Mouse (Mus musculus): ENCODE data around the gene Tex9. TPM values are rescaled to one million over a fixed set of nuclear protein-coding genes. Genes with fewer than 3 reads are reported as not detected.

Gene Tex9
- total RNA-seq, 1 experiment: 24.9 TPM

- H3K36me3 ChIP-seq (ENCODE audit: control insufficient read depth, insufficient read depth, low read length, poor library complexity, severe bottlenecking): no peaks in the 10 kb centered on the region
- no peak overlapping the region for H3K9ac ChIP-seq (ENCODE audit: insufficient read depth, low read depth, low read length, poor library complexity, severe bottlenecking)
- peaks cover 0 to 5% of the 10 kb centered on the region in 2 experiments; a peak in 1 of 4 replicates for H3K4me1 ChIP-seq (ENCODE audit: control insufficient read depth in 2 of 2, insufficient read depth in 2 of 2, low read length in 2 of 2, poor library complexity in 1 of 2)
- DNase-seq (ENCODE audit: low read depth, low spot score): no peak
- no peaks in the 10 kb centered on the region for H3K9me3 ChIP-seq (ENCODE audit: control insufficient read depth, insufficient read depth, low read depth, low read length)
- in situ Hi-C loops (cut with MboI; ENCODE audit: low sequenced_read_pairs in 2 of 2, unreplicated experiment in 2 of 2): no loop called here
- no peak for TF ChIP-seq MAFK (IDR thresholded peaks at IDR 0.05; ENCODE audit: insufficient read depth, low read depth, low read length)
- no peak for TF ChIP-seq ZNF384 (IDR thresholded peaks at IDR 0.05; ENCODE audit: low read depth, low read length)
- TF ChIP-seq ZC3H11A (IDR thresholded peaks at IDR 0.05; ENCODE audit: borderline replicate concordance, low read depth, low read length): no peak
- no peak for TF ChIP-seq CHD2 (IDR thresholded peaks at IDR 0.05; ENCODE audit: low read depth, low read length)
- no peak for TF ChIP-seq HCFC1 (IDR thresholded peaks at IDR 0.05; ENCODE audit: borderline replicate concordance, insufficient read depth, low read length)
- no peak overlapping the region for H3K4me3 ChIP-seq (ENCODE audit: insufficient read depth in 1 of 2, low read depth in 1 of 2, low read length in 2 of 2, poor library complexity in 1 of 2, severe bottlenecking in 1 of 2)
- H3K27ac ChIP-seq (ENCODE audit: insufficient read depth, low read depth, low read length, poor library complexity, severe bottlenecking): no peak overlapping the region
Measured at GRCm38 (mm10) chr9:72422753-72423152, 69.3 kb downstream of the Tex9 start.

- in situ Hi-C loops (cut with MboI; ENCODE audit: low sequenced_read_pairs in 2 of 2, unreplicated experiment in 2 of 2): no loop called here
- no peak for TF ChIP-seq ZC3H11A (IDR thresholded peaks at IDR 0.05; ENCODE audit: borderline replicate concordance, low read depth, low read length)
Measured at GRCm38 (mm10) chr9:72422284-72422683, 69.7 kb downstream of the Tex9 start.

GRCm38 (mm10) chr9:72420490-72420889 is 71.5 kb downstream of the Tex9 start:
- no peak for DNase-seq (ENCODE audit: low read depth, low spot score)
- in situ Hi-C loops (cut with MboI; ENCODE audit: low sequenced_read_pairs in 2 of 2, unreplicated experiment in 2 of 2): no loop called here
- Histone ChIP-seq H3K4me1 (ENCODE audit: control insufficient read depth in 2 of 2, insufficient read depth in 2 of 2, low read length in 2 of 2, poor library complexity in 1 of 2) (peaks cover 0 to 5% of the 10 kb centered on the region in 2 experiments; a peak in 1 of 4 replicates), H3K36me3 (ENCODE audit: control insufficient read depth, insufficient read depth, low read length, poor library complexity, severe bottlenecking) (no peaks in the 10 kb centered on the region), H3K9me3 (ENCODE audit: control insufficient read depth, insufficient read depth, low read depth, low read length) (no peaks in the 10 kb centered on the region), H3K4me3 (ENCODE audit: insufficient read depth in 1 of 2, low read depth in 1 of 2, low read length in 2 of 2, poor library complexity in 1 of 2, severe bottlenecking in 1 of 2) (no peak overlapping the region), H3K27ac (ENCODE audit: insufficient read depth, low read depth, low read length, poor library complexity, severe bottlenecking) (no peak overlapping the region), H3K9ac (ENCODE audit: insufficient read depth, low read depth, low read length, poor library complexity, severe bottlenecking) (no peak overlapping the region)
- no peak for TF ChIP-seq CHD2 (IDR thresholded peaks at IDR 0.05; ENCODE audit: low read depth, low read length)
- TF ChIP-seq ZNF384 (IDR thresholded peaks at IDR 0.05; ENCODE audit: low read depth, low read length): no peak
- no peak for TF ChIP-seq ZC3H11A (IDR thresholded peaks at IDR 0.05; ENCODE audit: borderline replicate concordance, low read depth, low read length)
- no peak for TF ChIP-seq HCFC1 (IDR thresholded peaks at IDR 0.05; ENCODE audit: borderline replicate concordance, insufficient read depth, low read length)

More at GRCm38 (mm10) chr9:72422284-72422683, 69.7 kb downstream of the Tex9 start:
- Histone ChIP-seq H3K9me3 (ENCODE audit: control insufficient read depth, insufficient read depth, low read depth, low read length) (no peaks in the 10 kb centered on the region), H3K4me3 (ENCODE audit: insufficient read depth in 1 of 2, low read depth in 1 of 2, low read length in 2 of 2, poor library complexity in 1 of 2, severe bottlenecking in 1 of 2) (no peak overlapping the region), H3K9ac (ENCODE audit: insufficient read depth, low read depth, low read length, poor library complexity, severe bottlenecking) (no peak overlapping the region), H3K36me3 (ENCODE audit: control insufficient read depth, insufficient read depth, low read length, poor library complexity, severe bottlenecking) (no peaks in the 10 kb centered on the region), H3K4me1 (ENCODE audit: control insufficient read depth in 2 of 2, insufficient read depth in 2 of 2, low read length in 2 of 2, poor library complexity in 1 of 2) (peaks cover 0 to 5% of the 10 kb centered on the region in 2 experiments; a peak in 1 of 4 replicates), H3K27ac (ENCODE audit: insufficient read depth, low read depth, low read length, poor library complexity, severe bottlenecking) (no peak overlapping the region)
- no peak for DNase-seq (ENCODE audit: low read depth, low spot score)

GRCm38 (mm10) chr9:72418443-72418842 is 73.6 kb downstream of the Tex9 start:
- no peak for DNase-seq (ENCODE audit: low read depth, low spot score)
- Histone ChIP-seq H3K36me3 (ENCODE audit: control insufficient read depth, insufficient read depth, low read length, poor library complexity, severe bottlenecking) (no peaks in the 10 kb centered on the region), H3K27ac (ENCODE audit: insufficient read depth, low read depth, low read length, poor library complexity, severe bottlenecking) (no peak overlapping the region), H3K9me3 (ENCODE audit: control insufficient read depth, insufficient read depth, low read depth, low read length) (no peaks in the 10 kb centered on the region), H3K4me1 (ENCODE audit: control insufficient read depth in 2 of 2, insufficient read depth in 2 of 2, low read length in 2 of 2, poor library complexity in 1 of 2) (peaks cover 0 to 5% of the 10 kb centered on the region in 2 experiments; a peak in 1 of 4 replicates), H3K9ac (ENCODE audit: insufficient read depth, low read depth, low read length, poor library complexity, severe bottlenecking) (no peak overlapping the region), H3K4me3 (ENCODE audit: insufficient read depth in 1 of 2, low read depth in 1 of 2, low read length in 2 of 2, poor library complexity in 1 of 2, severe bottlenecking in 1 of 2) (no peak overlapping the region)
- in situ Hi-C loops (cut with MboI; ENCODE audit: low sequenced_read_pairs in 2 of 2, unreplicated experiment in 2 of 2): no loop called here
- TF ChIP-seq ZNF384 (IDR thresholded peaks at IDR 0.05; ENCODE audit: low read depth, low read length) (no peak), HCFC1 (IDR thresholded peaks at IDR 0.05; ENCODE audit: borderline replicate concordance, insufficient read depth, low read length) (no peak), ZC3H11A (IDR thresholded peaks at IDR 0.05; ENCODE audit: borderline replicate concordance, low read depth, low read length) (no peak), MAFK (IDR thresholded peaks at IDR 0.05; ENCODE audit: insufficient read depth, low read depth, low read length) (no peak), CHD2 (IDR thresholded peaks at IDR 0.05; ENCODE audit: low read depth, low read length) (no peak)

- no peak for DNase-seq (ENCODE audit: low read depth, low spot score)
- Histone ChIP-seq H3K9me3 (ENCODE audit: control insufficient read depth, insufficient read depth, low read depth, low read length) (no peaks in the 10 kb centered on the region), H3K36me3 (ENCODE audit: control insufficient read depth, insufficient read depth, low read length, poor library complexity, severe bottlenecking) (no peaks in the 10 kb centered on the region), H3K27ac (ENCODE audit: insufficient read depth, low read depth, low read length, poor library complexity, severe bottlenecking) (no peak overlapping the region), H3K9ac (ENCODE audit: insufficient read depth, low read depth, low read length, poor library complexity, severe bottlenecking) (no peak overlapping the region), H3K4me3 (ENCODE audit: insufficient read depth in 1 of 2, low read depth in 1 of 2, low read length in 2 of 2, poor library complexity in 1 of 2, severe bottlenecking in 1 of 2) (no peak overlapping the region), H3K4me1 (ENCODE audit: control insufficient read depth in 2 of 2, insufficient read depth in 2 of 2, low read length in 2 of 2, poor library complexity in 1 of 2) (peaks cover 0 to 3% of the 10 kb centered on the region in 2 experiments; a peak in 1 of 4 replicates)
- in situ Hi-C loops (cut with MboI; ENCODE audit: low sequenced_read_pairs in 2 of 2, unreplicated experiment in 2 of 2): no loop called here
- TF ChIP-seq HCFC1 (IDR thresholded peaks at IDR 0.05; ENCODE audit: borderline replicate concordance, insufficient read depth, low read length) (no peak), ZNF384 (IDR thresholded peaks at IDR 0.05; ENCODE audit: low read depth, low read length) (no peak), CHD2 (IDR thresholded peaks at IDR 0.05; ENCODE audit: low read depth, low read length) (no peak), MAFK (IDR thresholded peaks at IDR 0.05; ENCODE audit: insufficient read depth, low read depth, low read length) (no peak)
Measured at GRCm38 (mm10) chr9:72411746-72412145, 80.3 kb downstream of the Tex9 start.

Measured in ES-E14 (cell line).